Mouse (Mus musculus): Measurements from ENCODE around the gene Snx27. TPM values are rescaled to one million over a fixed set of nuclear protein-coding genes. Genes with fewer than 3 reads are reported as not detected.

The Snx27 gene
- polyA plus RNA-seq, 1 experiment, result not detected

DNA sequence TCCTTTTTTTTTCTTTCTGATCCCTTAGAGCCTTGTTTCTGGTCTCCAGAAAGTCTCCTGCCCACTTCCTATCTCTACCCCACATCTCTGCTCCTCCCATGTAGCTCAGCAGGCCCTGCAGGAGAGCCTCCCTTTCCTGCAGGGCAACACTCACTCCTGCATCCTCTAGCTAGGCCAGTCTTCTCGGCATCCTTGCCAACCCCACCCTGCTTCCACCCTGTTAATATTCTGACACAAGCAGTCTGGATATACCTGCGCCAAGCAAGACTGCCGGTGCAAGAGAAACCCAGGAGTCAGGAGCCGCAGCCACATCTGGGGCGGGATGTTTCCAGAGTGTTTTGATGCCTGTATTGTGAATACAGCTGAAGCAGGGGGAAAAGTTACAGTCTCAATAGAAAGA lies 29.3 kb upstream of the Snx27 start:
- Histone ChIP-seq H3K4me3 (ENCODE audit: insufficient read depth, low read depth, low read length) (no peak overlapping the region), H3K4me1 (ENCODE audit: control insufficient read depth, insufficient read depth, low read length) (peaks cover 7% of the 10 kb centered on the region), H3K27ac (ENCODE audit: insufficient read depth, low read depth, low read length) (no peak overlapping the region)
- WGBS, result 77% methylated on average over 5 of the region's 5 CpGs
- TF ChIP-seq CTCF (IDR thresholded peaks at IDR 0.05; ENCODE audit: insufficient read depth, low read depth, low read length) (no peak), POLR2A (IDR thresholded peaks at IDR 0.05; ENCODE audit: insufficient read depth, low read depth, low read length) (no peak)

GRCm38 (mm10) chr3:94611343-94611742 lies 28.8 kb upstream of the Snx27 start:
- TF ChIP-seq POLR2A (IDR thresholded peaks at IDR 0.05; ENCODE audit: insufficient read depth, low read depth, low read length) (no peak), CTCF (IDR thresholded peaks at IDR 0.05; ENCODE audit: insufficient read depth, low read depth, low read length) (no peak)
- Histone ChIP-seq H3K4me3 (ENCODE audit: insufficient read depth, low read depth, low read length) (no peak overlapping the region), H3K27ac (ENCODE audit: insufficient read depth, low read depth, low read length) (no peak overlapping the region), H3K4me1 (ENCODE audit: control insufficient read depth, insufficient read depth, low read length) (peaks cover 7% of the 10 kb centered on the region)
- WGBS, result 49% methylated on average over 4 of the region's 4 CpGs

GRCm38 (mm10) chr3:94610581-94610980 lies 28.1 kb upstream of the Snx27 start:
- TF ChIP-seq POLR2A (IDR thresholded peaks at IDR 0.05; ENCODE audit: insufficient read depth, low read depth, low read length) (no peak), CTCF (IDR thresholded peaks at IDR 0.05; ENCODE audit: insufficient read depth, low read depth, low read length) (no peak)
- 48% methylated on average over 2 of the region's 2 CpGs for WGBS
- Histone ChIP-seq H3K27ac (ENCODE audit: insufficient read depth, low read depth, low read length) (no peak overlapping the region), H3K4me3 (ENCODE audit: insufficient read depth, low read depth, low read length) (no peak overlapping the region), H3K4me1 (ENCODE audit: control insufficient read depth, insufficient read depth, low read length) (peaks cover 7% of the 10 kb centered on the region)

DNA sequence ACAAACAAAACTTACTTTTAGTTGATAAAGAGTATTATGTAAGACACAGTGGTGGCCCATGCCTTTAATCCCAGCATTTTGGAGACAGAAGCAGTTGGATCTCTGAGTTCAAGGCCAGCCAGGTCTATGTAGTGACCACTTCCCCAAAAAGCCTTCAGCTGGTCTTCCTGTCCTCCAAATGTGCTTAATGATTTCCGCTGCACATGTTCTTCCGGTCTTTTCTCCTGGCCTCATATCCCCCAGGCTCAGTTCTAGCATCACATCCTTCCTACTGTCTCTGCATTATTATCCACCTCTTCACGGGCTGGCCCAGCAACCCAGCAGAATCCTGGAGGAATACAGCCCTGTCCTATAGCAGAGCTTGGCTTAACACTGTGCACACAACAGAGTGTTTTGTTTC lies 27.1 kb upstream of the Snx27 start:
- Histone ChIP-seq H3K4me1 (ENCODE audit: control insufficient read depth, insufficient read depth, low read length) (peaks cover 7% of the 10 kb centered on the region), H3K4me3 (ENCODE audit: insufficient read depth, low read depth, low read length) (no peak overlapping the region), H3K27ac (ENCODE audit: insufficient read depth, low read depth, low read length) (no peak overlapping the region)
- TF ChIP-seq POLR2A (IDR thresholded peaks at IDR 0.05; ENCODE audit: insufficient read depth, low read depth, low read length) (no peak), CTCF (IDR thresholded peaks at IDR 0.05; ENCODE audit: insufficient read depth, low read depth, low read length) (no peak)
- WGBS, result 96% methylated on average over 3 of the region's 3 CpGs

DNA sequence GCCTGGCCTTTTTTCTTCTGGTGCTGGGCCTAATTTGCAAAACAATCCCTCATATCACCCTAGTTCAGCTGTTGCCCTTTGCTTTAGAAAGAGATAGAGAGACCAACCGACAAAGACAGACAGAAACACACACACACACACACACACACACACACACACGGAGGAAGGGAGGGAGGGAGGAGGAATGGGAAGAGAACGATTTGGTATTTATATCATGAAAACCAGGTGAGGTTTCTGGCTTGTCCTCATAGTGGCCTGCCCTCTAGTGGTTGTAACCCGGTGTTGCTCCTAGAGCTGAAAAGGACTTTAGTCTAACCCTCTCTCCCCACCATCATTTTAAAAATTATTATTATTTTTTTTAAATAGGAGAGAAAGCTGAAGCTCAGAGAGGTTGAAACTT lies 19.4 kb upstream of the Snx27 start:
- no peaks in the 10 kb centered on the region for H3K4me1 ChIP-seq (ENCODE audit: control insufficient read depth, insufficient read depth, low read length)
- H3K27ac ChIP-seq (ENCODE audit: insufficient read depth, low read depth, low read length), result no peak overlapping the region
- H3K4me3 ChIP-seq (ENCODE audit: insufficient read depth, low read depth, low read length), result no peak overlapping the region
- WGBS, result 5% methylated on average over 4 of the region's 4 CpGs
- no peak for TF ChIP-seq CTCF (IDR thresholded peaks at IDR 0.05; ENCODE audit: insufficient read depth, low read depth, low read length)
- no peak for TF ChIP-seq POLR2A (IDR thresholded peaks at IDR 0.05; ENCODE audit: insufficient read depth, low read depth, low read length)

GRCm38 (mm10) chr3:94597224-94597779 lies 14.8 kb upstream of the Snx27 start:
- H3K4me1 ChIP-seq (ENCODE audit: control insufficient read depth, insufficient read depth, low read length), result no peaks in the 10 kb centered on the region
- TF ChIP-seq CTCF (IDR thresholded peaks at IDR 0.05; ENCODE audit: insufficient read depth, low read depth, low read length) (no peak), POLR2A (IDR thresholded peaks at IDR 0.05; ENCODE audit: insufficient read depth, low read depth, low read length) (no peak)
- 93% methylated on average over 3 of the region's 3 CpGs for WGBS

GRCm38 (mm10) chr3:94595871-94596287 lies 13.4 kb upstream of the Snx27 start:
- 92% methylated on average over 6 of the region's 6 CpGs for WGBS
- Histone ChIP-seq H3K27ac (ENCODE audit: insufficient read depth, low read depth, low read length) (no peak overlapping the region), H3K4me3 (ENCODE audit: insufficient read depth, low read depth, low read length) (no peak overlapping the region), H3K4me1 (ENCODE audit: control insufficient read depth, insufficient read depth, low read length) (no peaks in the 10 kb centered on the region)
- TF ChIP-seq CTCF (IDR thresholded peaks at IDR 0.05; ENCODE audit: insufficient read depth, low read depth, low read length) (no peak), POLR2A (IDR thresholded peaks at IDR 0.05; ENCODE audit: insufficient read depth, low read depth, low read length) (no peak)

More at GRCm38 (mm10) chr3:94597224-94597779, 14.8 kb upstream of the Snx27 start:
- Histone ChIP-seq H3K4me3 (ENCODE audit: insufficient read depth, low read depth, low read length) (no peak overlapping the region), H3K27ac (ENCODE audit: insufficient read depth, low read depth, low read length) (no peak overlapping the region)

DNA sequence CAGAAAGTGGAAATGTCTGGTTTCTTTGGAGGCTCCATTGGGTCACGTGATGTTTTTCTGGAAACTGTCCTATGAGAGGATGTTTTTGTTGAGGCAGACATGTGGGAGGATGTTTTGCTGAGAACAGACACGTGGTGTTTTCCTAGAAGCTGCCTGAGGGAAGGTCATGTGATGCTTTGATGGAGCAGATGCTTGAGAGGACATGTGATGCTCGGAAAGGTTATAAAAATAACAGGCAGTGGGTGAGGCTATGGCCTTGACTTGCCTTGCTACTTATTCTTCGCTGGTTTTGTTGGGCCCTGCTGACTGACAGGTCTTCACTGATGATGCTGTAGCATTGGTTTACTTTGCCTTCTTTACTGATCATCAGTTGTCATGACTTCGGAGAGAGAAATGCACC lies 8.6 kb upstream of the Snx27 start:
- TF ChIP-seq CTCF (IDR thresholded peaks at IDR 0.05; ENCODE audit: insufficient read depth, low read depth, low read length) (no peak), POLR2A (IDR thresholded peaks at IDR 0.05; ENCODE audit: insufficient read depth, low read depth, low read length) (no peak)
- 85% methylated on average over 5 of the region's 5 CpGs for WGBS
- Histone ChIP-seq H3K4me3 (ENCODE audit: insufficient read depth, low read depth, low read length) (no peak overlapping the region), H3K4me1 (ENCODE audit: control insufficient read depth, insufficient read depth, low read length) (no peaks in the 10 kb centered on the region), H3K27ac (ENCODE audit: insufficient read depth, low read depth, low read length) (no peak overlapping the region)

- 91% methylated on average over 5 of the region's 5 CpGs for WGBS
- Histone ChIP-seq H3K4me3 (ENCODE audit: insufficient read depth, low read depth, low read length) (no peak overlapping the region), H3K27ac (ENCODE audit: insufficient read depth, low read depth, low read length) (no peak overlapping the region), H3K4me1 (ENCODE audit: control insufficient read depth, insufficient read depth, low read length) (no peaks in the 10 kb centered on the region)
- no peak for TF ChIP-seq CTCF (IDR thresholded peaks at IDR 0.05; ENCODE audit: insufficient read depth, low read depth, low read length)
- no peak for TF ChIP-seq POLR2A (IDR thresholded peaks at IDR 0.05; ENCODE audit: insufficient read depth, low read depth, low read length)
Observed at GRCm38 (mm10) chr3:94587962-94588361, 5.4 kb upstream of the Snx27 start.

DNA sequence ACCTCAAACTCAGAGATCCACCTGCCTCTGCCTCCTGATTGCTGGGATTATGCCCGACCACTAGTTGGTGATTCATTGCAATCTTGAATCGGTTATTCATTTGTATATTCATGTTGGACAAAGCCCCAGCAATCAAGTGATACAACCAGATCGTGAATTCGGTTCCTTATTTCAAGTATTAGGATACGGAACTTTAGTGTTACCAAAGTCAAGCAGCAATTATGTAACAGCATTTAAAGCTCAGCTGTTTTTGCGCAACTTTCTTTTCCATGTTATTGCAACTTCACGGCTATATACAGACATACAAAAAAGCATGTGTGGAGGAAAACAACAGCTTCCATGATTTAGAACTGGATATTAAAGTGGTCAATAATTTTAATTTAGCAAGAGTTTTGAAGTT lies 428 bp upstream of the Snx27 start:
- WGBS, result 64% methylated on average over 7 of the region's 7 CpGs
- H3K27ac ChIP-seq (ENCODE audit: insufficient read depth, low read depth, low read length), result no peak overlapping the region

More for the DNA sequence above, 428 bp upstream of the Snx27 start:
- Histone ChIP-seq H3K4me3 (ENCODE audit: insufficient read depth, low read depth, low read length) (peak overlapping the region; percentile 84; the same call in 1 of the 2 replicates), H3K4me1 (ENCODE audit: control insufficient read depth, insufficient read depth, low read length) (peaks cover 2% of the 10 kb centered on the region; the same call in 1 of the 2 replicates)
- TF ChIP-seq POLR2A (IDR thresholded peaks at IDR 0.05; ENCODE audit: insufficient read depth, low read depth, low read length) (no peak), CTCF (IDR thresholded peaks at IDR 0.05; ENCODE audit: insufficient read depth, low read depth, low read length) (no peak)

Data from olfactory bulb, adult 2 months (tissue).